Mouse (Mus musculus): Measurements from ENCODE around the gene Uba6. TPM values are rescaled to one million over a fixed set of nuclear protein-coding genes. Genes with fewer than 3 reads are reported as not detected.

Gene Uba6
- total RNA-seq, 1 experiment: 36.0 TPM

- H3K36me3 ChIP-seq (ENCODE audit: control insufficient read depth, insufficient read depth, low read length, poor library complexity, severe bottlenecking): no peaks in the 10 kb centered on the region
- H3K4me1 ChIP-seq (ENCODE audit: control insufficient read depth in 2 of 2, insufficient read depth in 2 of 2, low read length in 2 of 2, poor library complexity in 1 of 2): no peaks in the 10 kb centered on the region; a peak in 2 of 4 replicates
- DNase-seq (ENCODE audit: low read depth, low spot score): no peak
- no peak overlapping the region for H3K27ac ChIP-seq (ENCODE audit: insufficient read depth, low read depth, low read length, poor library complexity, severe bottlenecking)
- H3K9ac ChIP-seq (ENCODE audit: insufficient read depth, low read depth, low read length, poor library complexity, severe bottlenecking): no peak overlapping the region
- in situ Hi-C loops (cut with MboI; ENCODE audit: low sequenced_read_pairs in 2 of 2, unreplicated experiment in 2 of 2): no loop called here
- no peak overlapping the region for H3K4me3 ChIP-seq (ENCODE audit: insufficient read depth in 1 of 2, low read depth in 1 of 2, low read length in 2 of 2, poor library complexity in 1 of 2, severe bottlenecking in 1 of 2)
- TF ChIP-seq CHD2 (IDR thresholded peaks at IDR 0.05; ENCODE audit: low read depth, low read length): no peak
- TF ChIP-seq HCFC1 (IDR thresholded peaks at IDR 0.05; ENCODE audit: borderline replicate concordance, insufficient read depth, low read length): no peak
- TF ChIP-seq ZC3H11A (IDR thresholded peaks at IDR 0.05; ENCODE audit: borderline replicate concordance, low read depth, low read length): no peak
- TF ChIP-seq ZNF384 (IDR thresholded peaks at IDR 0.05; ENCODE audit: low read depth, low read length): no peak
- no peak for TF ChIP-seq MAFK (IDR thresholded peaks at IDR 0.05; ENCODE audit: insufficient read depth, low read depth, low read length)
- H3K9me3 ChIP-seq (ENCODE audit: control insufficient read depth, insufficient read depth, low read depth, low read length): no peaks in the 10 kb centered on the region
Observed at GRCm38 (mm10) chr5:86078720-86079334, 93.8 kb downstream of the Uba6 start.

GRCm38 (mm10) chr5:86072756-86073386, 99.7 kb downstream of the Uba6 start:
- TF ChIP-seq CHD2 (IDR thresholded peaks at IDR 0.05; ENCODE audit: low read depth, low read length): no peak
- no peak for TF ChIP-seq MAFK (IDR thresholded peaks at IDR 0.05; ENCODE audit: insufficient read depth, low read depth, low read length)
- no peak for TF ChIP-seq HCFC1 (IDR thresholded peaks at IDR 0.05; ENCODE audit: borderline replicate concordance, insufficient read depth, low read length)
- no peak for TF ChIP-seq ZNF384 (IDR thresholded peaks at IDR 0.05; ENCODE audit: low read depth, low read length)
- no peak for TF ChIP-seq ZC3H11A (IDR thresholded peaks at IDR 0.05; ENCODE audit: borderline replicate concordance, low read depth, low read length)
- H3K36me3 ChIP-seq (ENCODE audit: control insufficient read depth, insufficient read depth, low read length, poor library complexity, severe bottlenecking): no peaks in the 10 kb centered on the region
- H3K4me1 ChIP-seq (ENCODE audit: control insufficient read depth in 2 of 2, insufficient read depth in 2 of 2, low read length in 2 of 2, poor library complexity in 1 of 2): no peaks in the 10 kb centered on the region
- no peak overlapping the region for H3K9ac ChIP-seq (ENCODE audit: insufficient read depth, low read depth, low read length, poor library complexity, severe bottlenecking)
- in situ Hi-C loops (cut with MboI; ENCODE audit: low sequenced_read_pairs in 2 of 2, unreplicated experiment in 2 of 2): no loop called here
- H3K4me3 ChIP-seq (ENCODE audit: insufficient read depth in 1 of 2, low read depth in 1 of 2, low read length in 2 of 2, poor library complexity in 1 of 2, severe bottlenecking in 1 of 2): no peak overlapping the region
- no peak for DNase-seq (ENCODE audit: low read depth, low spot score)
- H3K27ac ChIP-seq (ENCODE audit: insufficient read depth, low read depth, low read length, poor library complexity, severe bottlenecking): no peak overlapping the region
- no peaks in the 10 kb centered on the region for H3K9me3 ChIP-seq (ENCODE audit: control insufficient read depth, insufficient read depth, low read depth, low read length)

- Histone ChIP-seq H3K4me1 (ENCODE audit: control insufficient read depth in 2 of 2, insufficient read depth in 2 of 2, low read length in 2 of 2, poor library complexity in 1 of 2) (peaks cover 0 to 3% of the 10 kb centered on the region in 2 experiments; a peak in 1 of 4 replicates), H3K36me3 (ENCODE audit: control insufficient read depth, insufficient read depth, low read length, poor library complexity, severe bottlenecking) (no peaks in the 10 kb centered on the region), H3K9ac (ENCODE audit: insufficient read depth, low read depth, low read length, poor library complexity, severe bottlenecking) (no peak within 1 kb of the TSS), H3K4me3 (ENCODE audit: insufficient read depth in 1 of 2, low read depth in 1 of 2, low read length in 2 of 2, poor library complexity in 1 of 2, severe bottlenecking in 1 of 2) (no peak within 1 kb of the TSS), H3K9me3 (ENCODE audit: control insufficient read depth, insufficient read depth, low read depth, low read length) (no peaks in the 10 kb centered on the region), H3K27ac (ENCODE audit: insufficient read depth, low read depth, low read length, poor library complexity, severe bottlenecking) (no peak within 1 kb of the TSS)
- TF ChIP-seq MAFK (IDR thresholded peaks at IDR 0.05; ENCODE audit: insufficient read depth, low read depth, low read length): no peak
- TF ChIP-seq ZC3H11A (IDR thresholded peaks at IDR 0.05; ENCODE audit: borderline replicate concordance, low read depth, low read length): no peak
- TF ChIP-seq ZNF384 (IDR thresholded peaks at IDR 0.05; ENCODE audit: low read depth, low read length): no peak
- no peak for TF ChIP-seq HCFC1 (IDR thresholded peaks at IDR 0.05; ENCODE audit: borderline replicate concordance, insufficient read depth, low read length)
- TF ChIP-seq CHD2 (IDR thresholded peaks at IDR 0.05; ENCODE audit: low read depth, low read length): no peak
- in situ Hi-C loops (cut with MboI; ENCODE audit: low sequenced_read_pairs in 2 of 2, unreplicated experiment in 2 of 2): no loop called here
- DNase-seq (ENCODE audit: low read depth, low spot score): no peak
Observed at GRCm38 (mm10) chr5:86071538-86071937, 101.1 kb downstream of the Uba6 start, which contains the start of gene Stap1. TSS of gene Stap1 (plus strand) at chr5:86071746.

GRCm38 (mm10) chr5:86069121-86069520, 103.5 kb downstream of the Uba6 start:
- H3K9ac ChIP-seq (ENCODE audit: insufficient read depth, low read depth, low read length, poor library complexity, severe bottlenecking): no peak overlapping the region
- in situ Hi-C loops (cut with MboI; ENCODE audit: low sequenced_read_pairs in 2 of 2, unreplicated experiment in 2 of 2): no loop called here
- no peaks in the 10 kb centered on the region for H3K36me3 ChIP-seq (ENCODE audit: control insufficient read depth, insufficient read depth, low read length, poor library complexity, severe bottlenecking)
- H3K27ac ChIP-seq (ENCODE audit: insufficient read depth, low read depth, low read length, poor library complexity, severe bottlenecking): no peak overlapping the region
- no peak overlapping the region for H3K4me3 ChIP-seq (ENCODE audit: insufficient read depth in 1 of 2, low read depth in 1 of 2, low read length in 2 of 2, poor library complexity in 1 of 2, severe bottlenecking in 1 of 2)
- H3K4me1 ChIP-seq (ENCODE audit: control insufficient read depth in 2 of 2, insufficient read depth in 2 of 2, low read length in 2 of 2, poor library complexity in 1 of 2): peaks cover 3% of the 10 kb centered on the region in 2 experiments; a peak in 2 of 4 replicates
- DNase-seq (ENCODE audit: low read depth, low spot score): no peak
- TF ChIP-seq HCFC1 (IDR thresholded peaks at IDR 0.05; ENCODE audit: borderline replicate concordance, insufficient read depth, low read length) (no peak), ZNF384 (IDR thresholded peaks at IDR 0.05; ENCODE audit: low read depth, low read length) (no peak), CHD2 (IDR thresholded peaks at IDR 0.05; ENCODE audit: low read depth, low read length) (no peak), MAFK (IDR thresholded peaks at IDR 0.05; ENCODE audit: insufficient read depth, low read depth, low read length) (no peak), ZC3H11A (IDR thresholded peaks at IDR 0.05; ENCODE audit: borderline replicate concordance, low read depth, low read length) (no peak)
- H3K9me3 ChIP-seq (ENCODE audit: control insufficient read depth, insufficient read depth, low read depth, low read length): no peaks in the 10 kb centered on the region
